Mouse (Mus musculus): Measurements from ENCODE around the gene Zfyve1.

- no peak for TF ChIP-seq JUND (IDR thresholded peaks at IDR 0.05; ENCODE audit: low read depth, low read length)
- TF ChIP-seq EP300 (IDR thresholded peaks at IDR 0.05; ENCODE audit: low read depth in 1 of 2, low read length in 2 of 2), result no peak
- TF ChIP-seq CTCF (IDR thresholded peaks at IDR 0.05 in 2 of 3, conservative IDR thresholded peaks at IDR 0.05 in 1 of 3; ENCODE audit: control insufficient read depth in 1 of 3, insufficient read depth in 1 of 3, low read depth in 2 of 3, low read length in 3 of 3, poor library complexity in 1 of 3, severe bottlenecking in 1 of 3), result no peak
- no peak for TF ChIP-seq MAX (IDR thresholded peaks at IDR 0.05; ENCODE audit: low read length)
- no peak for TF ChIP-seq SMC3 (IDR thresholded peaks at IDR 0.05; ENCODE audit: low read depth, low read length)
- no peak for TF ChIP-seq MYC (IDR thresholded peaks at IDR 0.05; ENCODE audit: low read depth, low read length)
- no peak for TF ChIP-seq RCOR1 (IDR thresholded peaks at IDR 0.05; ENCODE audit: low read depth, low read length)
- no peak for TF ChIP-seq POLR2A (IDR thresholded peaks at IDR 0.05; ENCODE audit: control insufficient read depth in 1 of 2, insufficient read depth in 1 of 2, low read depth in 1 of 2, low read length in 2 of 2, poor library complexity in 1 of 2)
- no peak for TF ChIP-seq ELF1 (IDR thresholded peaks at IDR 0.05; ENCODE audit: low read depth, low read length)
Observed at GRCm38 (mm10) chr12:83513185-83513584, 83.8 kb downstream of the Zfyve1 start.
